Mouse (Mus musculus) forebrain, embryonic 14.5 days (tissue): ENCODE measurements around the gene Asxl1. TPM values are rescaled to one million over a fixed set of nuclear protein-coding genes. Genes with fewer than 3 reads are reported as not detected.
A peak's percentile ranks its signal among the peaks of the same experiment; 100 is the strongest.

Experiments
- ATAC-seq: fragments of 200-750 bp; cut with Nextera tagmentation; 2 replicates; pipeline ENCODE4 v1.8.0; 2017; ENCODE audit warnings: mild to moderate bottlenecking, moderate library complexity
- DNase-seq: peaks from one replicate; pipeline ENCODE4 v3.0.0-alpha.2; 2015; ENCODE audit warnings: low spot score
- H3K27ac ChIP-seq: fragments of 300-500 bp; sonication (generic); 2 replicates; pipeline ENCODE4 v1.5.1; 2014; ENCODE audit warnings: low read depth, mild to moderate bottlenecking, control low read depth, low read length, moderate library complexity
- H3K27me3 ChIP-seq: fragments of 300-500 bp; sonication (generic); replicated peaks from 2 replicates; pipeline ENCODE4 v1.6.1; 2014; ENCODE audit warnings: low read length, control low read depth, mixed read lengths; ENCODE audit not compliant: control insufficient read depth, insufficient read depth
- H3K36me3 ChIP-seq: fragments of 300-500 bp; sonication (generic); 2 replicates; pipeline ENCODE4 v1.6.1; 2014; ENCODE audit warnings: low read length, control low read depth; ENCODE audit not compliant: control insufficient read depth, insufficient read depth
- H3K4me1 ChIP-seq: fragments of 300-500 bp; sonication (generic); 2 replicates; pipeline ENCODE4 v1.6.1; 2014; ENCODE audit warnings: antibody characterized with exemption, low read length, control low read depth; ENCODE audit not compliant: control insufficient read depth, insufficient read depth
- H3K4me2 ChIP-seq: fragments of 300-500 bp; sonication (generic); 2 replicates; pipeline ENCODE4 v1.6.1; 2014; ENCODE audit warnings: mild to moderate bottlenecking, control low read depth, low read length
- H3K4me3 ChIP-seq: fragments of 300-500 bp; sonication (generic); 2 replicates; pipeline ENCODE4 v1.5.1; 2014; ENCODE audit warnings: low read depth, low read length, control low read depth
- H3K9ac ChIP-seq: fragments of 300-500 bp; sonication (generic); 2 replicates; pipeline ENCODE4 v1.6.1; 2014; ENCODE audit warnings: mild to moderate bottlenecking, low read length, control low read depth, moderate library complexity
- H3K9me3 ChIP-seq: fragments of 300-500 bp; sonication (generic); replicated peaks from 2 replicates; pipeline ENCODE4 v1.6.1; 2016; ENCODE audit warnings: low read length, control low read depth, mixed read lengths; ENCODE audit not compliant: control insufficient read depth
- WGBS: fragments of 180-500 bp; shearing (Covaris S2); extraction: QIAGEN DNeasy Blood & Tissue Kit; methylation state at CpG from one replicate; pipeline ENCODE4 v1.1.7; 2014; 5-methylcytosine and 5-hydroxymethylcytosine counted together
- polyA plus RNA-seq: library from polyadenylated mRNA; unstranded; fragments of >200 nt; fragmentation: Nextera tagmentation; extraction: Ambion mirVana; gene quantifications from 2 replicates; pipeline ENCODE4 v1.2.1, GENCODE M21; 2014

The Asxl1 gene
- polyA plus RNA-seq, 1 experiment from 2014 or later: 13.6 TPM

DNA sequence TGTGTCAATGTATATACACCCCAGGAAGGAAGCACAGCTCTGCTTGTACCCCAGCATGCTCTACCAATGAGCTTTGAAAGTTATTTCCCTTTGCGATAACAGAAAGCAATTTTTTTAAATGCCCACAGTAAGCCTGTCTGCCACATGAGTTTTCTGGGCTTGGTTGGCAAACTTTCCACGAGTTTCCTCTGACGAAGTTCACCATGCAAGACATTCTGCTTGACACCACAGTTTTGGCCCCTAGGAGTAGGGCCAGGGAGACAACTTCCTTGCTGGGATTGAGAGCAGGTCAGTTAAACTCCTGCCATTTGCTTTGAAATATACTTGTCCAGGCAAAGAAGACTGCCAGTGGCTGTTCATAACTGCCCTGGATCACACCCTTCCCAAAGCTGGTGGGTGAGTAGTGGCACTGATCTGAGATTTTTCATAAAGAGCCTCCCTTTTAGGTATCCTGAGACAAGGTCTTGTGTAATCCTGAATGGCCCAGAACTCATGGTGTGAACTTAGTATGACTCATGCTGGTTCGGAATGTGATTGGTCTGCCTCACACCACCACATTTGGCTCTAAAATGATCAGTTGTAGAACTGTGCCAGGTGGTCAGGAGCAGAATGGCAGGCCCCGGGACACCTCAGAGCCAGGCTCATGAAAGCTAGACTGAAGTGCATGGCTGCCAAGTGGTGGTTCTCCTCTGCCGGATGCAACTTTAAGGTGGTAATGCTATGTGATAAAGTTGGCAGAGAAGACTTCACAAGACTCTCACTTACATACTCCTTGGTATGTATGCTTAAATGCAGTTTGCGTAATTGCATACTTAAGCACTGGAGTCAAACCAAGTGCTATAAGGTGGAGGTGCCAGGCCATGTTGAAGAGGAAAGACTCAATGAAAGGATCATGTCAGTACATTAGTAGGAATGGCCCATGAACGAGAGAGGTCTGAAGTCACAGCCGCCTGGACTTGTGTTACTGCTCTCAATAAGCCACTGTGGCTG lies 7.0 kb upstream of the Asxl1 start:
- Histone ChIP-seq H3K27me3 (no peaks in the 10 kb centered on the region), H3K4me1 (no peaks in the 10 kb centered on the region), H3K27ac (no peak overlapping the region), H3K9me3 (no peaks in the 10 kb centered on the region), H3K9ac (no peak overlapping the region), H3K36me3 (no peaks in the 10 kb centered on the region), H3K4me2 (no peak overlapping the region), H3K4me3 (no peak overlapping the region)
- no peak for ATAC-seq
- no peak for DNase-seq
- WGBS: 90% methylated on average over 9 of the region's 9 CpGs

DNA sequence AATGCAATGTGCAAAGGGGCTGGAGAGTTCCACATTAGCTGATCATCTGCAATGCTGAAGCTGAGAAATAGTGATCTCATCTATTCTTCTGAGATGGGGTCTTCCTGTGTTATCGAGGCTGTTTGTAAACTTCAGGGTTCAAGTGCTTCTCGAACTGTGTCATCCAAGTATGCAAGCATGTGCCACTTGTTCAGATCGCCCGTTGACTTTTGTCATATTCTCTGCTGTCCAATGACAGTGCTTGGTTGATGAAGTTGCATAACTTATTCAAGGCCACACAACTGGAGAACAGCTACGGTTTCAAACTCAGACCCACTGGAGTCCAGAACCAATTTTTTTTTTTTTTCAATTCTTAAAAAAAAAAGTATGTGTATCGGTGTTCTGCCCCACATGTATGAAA lies 3.5 kb upstream of the Asxl1 start:
- Histone ChIP-seq H3K4me3 (no peak overlapping the region), H3K27ac (no peak overlapping the region), H3K4me2 (no peak overlapping the region), H3K9me3 (no peaks in the 10 kb centered on the region), H3K27me3 (no peaks in the 10 kb centered on the region), H3K36me3 (no peaks in the 10 kb centered on the region), H3K4me1 (0 out of 2 replicates have a peak, but pooled peaks cover 4% of the 10 kb centered on the region), H3K9ac (no peak overlapping the region)
- DNase-seq (no peak), ATAC-seq (no peak)
- 94% methylated on average over 6 of the region's 6 CpGs for WGBS

DNA sequence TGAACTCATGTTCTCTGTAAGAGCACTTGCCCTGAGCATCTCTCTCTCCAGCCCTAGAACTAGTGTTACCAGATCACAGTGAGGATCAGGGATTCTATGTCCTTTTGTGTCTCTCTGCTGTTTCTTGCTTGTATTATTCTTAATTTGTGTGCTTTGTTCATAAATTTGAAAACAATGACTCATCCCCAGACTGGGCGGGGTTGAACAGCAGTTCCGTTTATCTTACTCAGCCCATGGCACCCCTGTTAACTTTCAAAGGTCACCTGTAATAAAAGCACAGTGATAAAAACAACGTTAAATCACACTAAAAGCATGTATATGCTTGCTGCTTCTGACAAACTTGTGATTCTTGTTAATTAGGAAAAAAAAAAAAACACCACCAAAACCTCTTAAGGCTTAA lies 3.0 kb upstream of the Asxl1 start:
- Histone ChIP-seq H3K27ac (no peak overlapping the region), H3K9me3 (no peaks in the 10 kb centered on the region), H3K4me3 (no peak overlapping the region), H3K4me2 (no peak overlapping the region), H3K27me3 (no peaks in the 10 kb centered on the region), H3K36me3 (no peaks in the 10 kb centered on the region), H3K9ac (no peak overlapping the region), H3K4me1 (0 out of 2 replicates have a peak, but pooled peaks cover 7% of the 10 kb centered on the region)
- DNase-seq: no peak
- no peak for ATAC-seq
- 82% methylated on average over 3 of the region's 3 CpGs for WGBS

DNA sequence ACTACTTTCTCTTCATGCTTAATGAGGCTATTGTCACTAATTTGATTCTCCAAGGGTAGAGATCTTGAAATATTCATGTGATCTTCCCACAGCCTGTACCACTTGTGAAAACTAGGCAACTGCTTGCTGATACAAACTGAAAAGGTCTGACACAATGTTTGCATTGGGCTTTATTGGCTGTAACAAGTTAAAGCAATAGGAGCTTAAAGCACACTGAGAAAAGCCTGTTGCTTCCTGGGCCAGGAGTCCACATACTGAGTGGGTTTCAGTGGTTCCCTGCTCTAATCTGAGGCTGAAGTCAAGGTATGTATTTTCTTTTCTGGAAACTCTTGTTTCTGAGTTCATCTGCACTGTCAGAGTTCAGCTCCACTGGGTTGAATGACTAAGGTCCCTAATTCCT lies 2.4 kb upstream of the Asxl1 start:
- Histone ChIP-seq H3K4me1 (peaks cover 12% of the 10 kb centered on the region; the same call in 1 of the 2 replicates), H3K9me3 (no peaks in the 10 kb centered on the region), H3K27ac (no peak overlapping the region), H3K4me2 (no peak overlapping the region), H3K36me3 (no peaks in the 10 kb centered on the region), H3K9ac (no peak overlapping the region), H3K4me3 (no peak overlapping the region), H3K27me3 (no peaks in the 10 kb centered on the region)
- DNase-seq (no peak), ATAC-seq (no peak)

DNA sequence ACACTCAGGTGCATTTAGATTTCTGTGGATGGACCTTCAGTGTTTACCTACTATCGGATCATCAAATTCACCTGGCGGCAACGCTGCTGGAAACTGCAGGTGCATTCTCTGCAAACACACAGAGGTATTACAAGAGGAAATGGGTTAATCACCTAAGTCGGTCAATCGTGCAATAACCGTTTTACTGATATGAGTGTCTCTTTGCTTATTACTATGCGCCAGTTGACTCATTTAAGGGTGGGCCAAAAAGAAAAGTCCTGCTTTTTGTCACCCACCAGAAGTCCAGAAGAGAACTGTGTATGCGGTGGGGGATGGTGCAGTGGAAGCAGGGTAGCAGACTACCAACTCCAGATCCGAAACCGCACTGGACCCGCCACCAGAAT lies 567 bp upstream of the Asxl1 start:
- Histone ChIP-seq H3K4me1 (peaks cover 17% of the 10 kb centered on the region; the same call in 1 of the 2 replicates), H3K36me3 (no peaks in the 10 kb centered on the region), H3K4me3 (peak overlapping the region; percentile 86), H3K9ac (peak overlapping the region; percentile 77), H3K4me2 (peak overlapping the region; percentile 50), H3K27me3 (no peaks in the 10 kb centered on the region), H3K27ac (peak overlapping the region; percentile 64), H3K9me3 (no peaks in the 10 kb centered on the region)
- DNase-seq: peak; percentile 22
- 6% methylated on average over 11 of the region's 11 CpGs for WGBS
- no peak for ATAC-seq

DNA sequence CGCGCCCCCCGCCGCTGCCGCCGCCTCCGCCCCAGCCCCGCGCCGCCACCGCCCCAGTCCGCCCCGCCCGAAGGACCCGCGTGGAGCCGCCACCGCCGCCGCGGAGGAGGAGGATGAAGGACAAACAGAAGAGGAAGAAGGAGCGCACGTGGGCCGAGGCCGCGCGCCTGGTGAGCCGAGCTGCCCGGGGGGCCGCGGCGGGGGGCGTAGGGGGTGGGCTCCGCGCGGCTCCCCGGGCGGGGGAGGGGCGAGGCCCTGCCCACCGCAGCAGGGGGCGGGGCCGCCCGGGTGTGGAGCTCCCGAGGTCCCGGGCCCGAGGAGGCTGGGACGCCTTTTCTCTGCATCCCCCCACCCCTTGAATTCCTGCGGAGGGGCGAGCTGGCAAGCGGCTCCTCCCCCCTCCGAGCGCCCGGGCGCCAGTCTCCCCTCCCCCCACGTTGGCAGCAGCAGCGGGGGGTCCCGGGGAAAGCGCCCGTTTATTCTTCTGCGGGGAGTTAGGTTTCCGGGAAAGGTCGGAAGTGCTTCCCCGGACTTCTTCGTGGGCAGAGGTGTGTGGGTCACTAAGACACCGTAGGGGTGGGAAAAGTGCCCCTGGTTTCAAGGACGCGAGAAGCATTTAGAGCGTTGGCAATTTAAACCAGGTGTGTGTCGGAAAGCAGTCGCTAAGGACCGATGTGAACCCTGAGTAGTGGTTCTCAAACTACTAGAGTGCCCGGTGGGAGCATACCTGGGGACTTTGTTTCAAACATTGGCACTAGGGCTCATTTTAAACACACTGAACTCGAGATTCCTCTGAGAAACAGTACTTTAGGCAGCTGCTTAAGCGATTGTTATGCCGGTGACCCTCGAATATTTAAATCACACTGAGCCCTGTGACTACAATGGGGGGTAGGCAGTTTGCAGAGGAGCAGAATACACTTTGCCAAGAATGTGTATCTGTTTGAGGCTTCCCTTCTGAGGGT lies 873 bp downstream of the Asxl1 start:
- WGBS: 1% methylated on average over 38 of the region's 76 CpGs
- peak overlapping the region; percentile 91 for H3K9ac ChIP-seq
- H3K9me3 ChIP-seq: no peaks in the 10 kb centered on the region
- H3K36me3 ChIP-seq: no peaks in the 10 kb centered on the region
- H3K4me3 ChIP-seq: peak overlapping the region; percentile 86
- no peaks in the 10 kb centered on the region for H3K27me3 ChIP-seq
- ATAC-seq (peak; percentile 47), DNase-seq (peak; percentile 82)
- peaks cover 21% of the 10 kb centered on the region; the same call in 1 of the 2 replicates for H3K4me1 ChIP-seq
- H3K27ac ChIP-seq: peak overlapping the region; percentile 97
- H3K4me2 ChIP-seq: peak overlapping the region; percentile 56

DNA sequence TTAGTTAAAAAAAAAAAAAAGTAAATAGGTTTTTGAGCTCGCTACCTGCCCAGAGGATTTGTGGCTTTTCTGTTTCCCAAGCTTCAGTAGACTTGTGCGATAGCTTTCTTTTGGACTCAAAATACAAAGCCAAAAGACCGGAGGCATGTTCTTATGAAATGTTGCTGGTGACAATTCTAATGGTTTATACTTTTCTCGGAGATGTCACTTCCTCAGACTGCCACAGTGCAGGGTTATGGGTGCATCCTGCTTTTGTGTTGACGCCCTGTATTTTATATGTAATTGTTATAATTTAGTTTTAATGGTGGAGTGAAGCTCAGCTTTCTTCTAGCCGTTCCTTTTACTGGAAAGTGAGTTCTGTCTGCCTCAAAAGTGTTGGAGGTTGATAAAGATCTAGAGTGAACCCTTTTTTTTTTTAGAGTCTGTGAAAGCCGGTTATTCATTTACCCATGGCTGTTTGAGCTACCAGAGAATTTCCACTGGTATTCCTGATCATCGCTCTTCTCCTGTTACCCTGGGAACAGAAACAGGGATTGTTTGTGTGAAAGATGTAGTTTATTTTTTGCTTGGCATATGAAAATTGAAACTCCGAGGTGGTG lies 1.7 kb downstream of the Asxl1 start:
- Histone ChIP-seq H3K4me2 (peak overlapping the region; percentile 56), H3K27me3 (no peaks in the 10 kb centered on the region), H3K36me3 (peaks cover 4% of the 10 kb centered on the region; the same call in 1 of the 2 replicates), H3K9ac (peak overlapping the region; percentile 91), H3K4me1 (peaks cover 21% of the 10 kb centered on the region; the same call in 1 of the 2 replicates), H3K27ac (peak overlapping the region; percentile 11; the same call in 1 of the 2 replicates), H3K9me3 (no peaks in the 10 kb centered on the region), H3K4me3 (peak overlapping the region; percentile 86)
- ATAC-seq (no peak), DNase-seq (no peak)
- 13% methylated on average over 9 of the region's 9 CpGs for WGBS

DNA sequence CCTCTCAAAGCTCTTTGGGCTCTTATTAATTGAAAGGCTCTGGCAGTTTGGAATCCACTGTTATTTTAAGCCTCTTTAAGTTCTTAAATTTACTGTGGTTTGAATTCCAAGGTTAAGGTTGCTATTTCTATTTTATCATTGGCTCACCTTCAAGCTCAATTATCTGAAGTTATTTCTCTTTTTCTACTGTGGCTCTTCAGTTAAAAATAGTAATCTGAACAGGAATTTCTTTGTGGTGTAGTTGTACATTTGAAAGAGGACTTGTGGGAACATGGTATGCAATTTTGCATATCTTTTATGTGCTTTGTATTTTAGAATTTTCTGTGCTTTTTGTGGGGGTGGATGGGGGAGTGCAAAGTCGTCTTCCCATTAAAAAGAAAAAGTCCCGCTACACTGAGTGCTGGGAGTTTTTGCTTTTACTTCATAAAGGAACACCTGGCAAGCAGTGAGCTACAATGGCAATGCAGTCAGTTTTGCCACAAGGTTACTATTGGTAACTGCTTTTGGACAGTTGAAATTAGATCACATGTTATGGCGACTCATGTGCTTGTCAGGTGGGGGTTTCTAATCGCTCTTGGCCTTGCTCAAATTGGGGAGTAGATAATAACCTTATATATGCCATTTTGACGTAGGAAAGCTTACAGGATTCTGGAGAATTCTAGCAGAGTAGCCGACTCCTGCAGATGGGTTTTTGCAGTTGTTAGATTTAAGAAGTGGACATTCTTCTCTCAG lies 2.6 kb downstream of the Asxl1 start:
- H3K4me1 ChIP-seq: peaks cover 21% of the 10 kb centered on the region; the same call in 1 of the 2 replicates
- H3K4me3 ChIP-seq: peak overlapping the region; percentile 86
- H3K4me2 ChIP-seq: peak overlapping the region; percentile 56
- DNase-seq (no peak), ATAC-seq (no peak)
- 47% methylated on average over 6 of the region's 6 CpGs for WGBS
- H3K9ac ChIP-seq: peak overlapping the region; percentile 9; the same call in 1 of the 2 replicates
- H3K9me3 ChIP-seq: no peaks in the 10 kb centered on the region
- H3K27me3 ChIP-seq: no peaks in the 10 kb centered on the region
- no peak overlapping the region for H3K27ac ChIP-seq
- H3K36me3 ChIP-seq: peaks cover 11% of the 10 kb centered on the region; the same call in 1 of the 2 replicates
